Mouse (Mus musculus): Measurements from ENCODE around the gene Hspb9. TPM values are rescaled to one million over a fixed set of nuclear protein-coding genes. Genes with fewer than 3 reads are reported as not detected.
A peak's percentile ranks its signal among the peaks of the same experiment; 100 is the strongest.

The Hspb9 gene
- 0.47 TPM in 1 of 2 replicates, not detected in the other for polyA plus RNA-seq (2016; fragmentation: Nextera tagmentation; extraction: Ambion mirVana)

- WGBS = 5% methylated on average over 38 of the region's 38 CpGs
- Histone ChIP-seq H3K9ac (replicated peaks) (peak within 1 kb of the TSS; percentile 55), H3K27ac (peak within 1 kb of the TSS; percentile 66), H3K4me3 (replicated peaks) (peak within 1 kb of the TSS; percentile 97), H3K27me3 (no peaks in the 10 kb centered on the region), H3K9me3 (no peaks in the 10 kb centered on the region), H3K4me2 (peak within 1 kb of the TSS; percentile 66), H3K4me1 (replicated peaks) (peaks cover 35% of the 10 kb centered on the region), H3K36me3 (peaks cover 59% of the 10 kb centered on the region)
- ATAC-seq (ENCODE audit: insufficient number of reproducible peaks, insufficient read depth, low FRiP score, low TSS enrichment, low read depth) = no peak
These were observed at the start of gene Hspb9 for GRCm38 (mm10) chr11:100713735-100714533. Hspb9 (plus strand) TSS chr11:100713850.

GRCm38 (mm10) chr11:100671049-100671448 is 42.6 kb upstream of the Hspb9 start:
- H3K36me3 ChIP-seq = no peaks in the 10 kb centered on the region
- H3K27me3 ChIP-seq = peaks cover 28% of the 10 kb centered on the region
- 78% methylated on average over 1 of the region's 1 CpGs for WGBS
- no peak for ATAC-seq (ENCODE audit: insufficient number of reproducible peaks, insufficient read depth, low FRiP score, low TSS enrichment, low read depth)
- no peak overlapping the region for H3K9ac ChIP-seq (replicated peaks)
- H3K4me1 ChIP-seq (replicated peaks) = peaks cover 20% of the 10 kb centered on the region
- no peak overlapping the region for H3K4me2 ChIP-seq
- no peak overlapping the region for H3K4me3 ChIP-seq (replicated peaks)
- no peak overlapping the region for H3K27ac ChIP-seq
- 0 out of 2 replicates have a peak, but pooled peaks cover 3% of the 10 kb centered on the region for H3K9me3 ChIP-seq

- H3K4me3 ChIP-seq (replicated peaks) = no peak overlapping the region
- no peaks in the 10 kb centered on the region for H3K36me3 ChIP-seq
- no peak overlapping the region for H3K27ac ChIP-seq
- 0 out of 2 replicates have a peak, but pooled peaks cover 3% of the 10 kb centered on the region for H3K9me3 ChIP-seq
- no peak overlapping the region for H3K4me2 ChIP-seq
- peaks cover 20% of the 10 kb centered on the region for H3K4me1 ChIP-seq (replicated peaks)
- ATAC-seq (ENCODE audit: insufficient number of reproducible peaks, insufficient read depth, low FRiP score, low TSS enrichment, low read depth) = no peak
- H3K27me3 ChIP-seq = peaks cover 28% of the 10 kb centered on the region
- H3K9ac ChIP-seq (replicated peaks) = no peak overlapping the region
- WGBS = 75% methylated on average over 2 of the region's 2 CpGs
These were observed 41.7 kb upstream of the Hspb9 start for GRCm38 (mm10) chr11:100671956-100672355.

DNA sequence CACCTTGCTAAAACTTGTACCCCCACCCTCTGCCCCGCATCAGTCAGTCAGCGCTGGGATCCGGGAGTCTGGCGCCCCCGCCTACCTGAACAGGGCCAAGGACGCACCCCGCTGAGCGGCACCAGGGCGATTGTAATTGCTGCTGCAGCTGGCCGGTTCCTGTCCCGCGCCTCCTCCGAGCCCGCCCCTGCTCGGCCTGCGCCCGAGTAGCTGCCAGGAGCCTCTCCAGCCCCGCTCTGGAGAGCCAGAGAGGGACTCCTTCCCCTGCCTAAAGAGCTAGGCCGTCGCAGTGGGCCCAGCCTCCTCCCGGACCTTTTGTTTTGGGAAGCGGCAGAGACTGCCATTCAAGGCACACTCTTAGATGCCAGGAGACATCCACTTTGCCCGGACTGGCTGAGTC is 40.5 kb upstream of the Hspb9 start:
- Histone ChIP-seq H3K36me3 (no peaks in the 10 kb centered on the region), H3K4me3 (replicated peaks) (peak overlapping the region; percentile 20), H3K4me2 (peak overlapping the region; percentile 53), H3K4me1 (replicated peaks) (peaks cover 20% of the 10 kb centered on the region), H3K27me3 (peaks cover 28% of the 10 kb centered on the region), H3K9me3 (0 out of 2 replicates have a peak, but pooled peaks cover 3% of the 10 kb centered on the region), H3K27ac (no peak overlapping the region), H3K9ac (replicated peaks) (peak overlapping the region; percentile 57)
- ATAC-seq (ENCODE audit: insufficient number of reproducible peaks, insufficient read depth, low FRiP score, low TSS enrichment, low read depth) = peak; percentile 56; the same call in 1 of the 2 replicates
- WGBS = 4% methylated on average over 23 of the region's 23 CpGs

DNA sequence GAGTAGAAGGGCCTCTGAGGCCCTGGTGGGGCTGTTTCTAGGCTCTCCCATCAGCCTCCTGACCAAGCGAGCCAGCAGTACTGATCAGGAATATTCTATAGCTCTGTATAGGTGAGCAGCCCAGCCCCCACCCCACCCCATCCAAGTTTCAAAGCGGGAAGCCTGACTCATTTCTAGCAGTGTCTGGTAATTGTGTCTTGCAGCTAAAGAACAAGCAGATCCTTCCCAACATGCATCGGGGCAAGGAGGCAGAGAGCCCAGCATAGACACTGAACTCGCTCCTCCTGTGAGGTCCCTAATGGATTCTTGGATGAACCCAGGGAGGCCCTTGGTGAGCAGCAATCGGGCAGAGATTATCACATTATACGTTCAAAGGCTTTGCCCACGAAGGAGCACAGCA is 35.8 kb upstream of the Hspb9 start:
- no peaks in the 10 kb centered on the region for H3K9me3 ChIP-seq
- ATAC-seq (ENCODE audit: insufficient number of reproducible peaks, insufficient read depth, low FRiP score, low TSS enrichment, low read depth) = no peak

DNA sequence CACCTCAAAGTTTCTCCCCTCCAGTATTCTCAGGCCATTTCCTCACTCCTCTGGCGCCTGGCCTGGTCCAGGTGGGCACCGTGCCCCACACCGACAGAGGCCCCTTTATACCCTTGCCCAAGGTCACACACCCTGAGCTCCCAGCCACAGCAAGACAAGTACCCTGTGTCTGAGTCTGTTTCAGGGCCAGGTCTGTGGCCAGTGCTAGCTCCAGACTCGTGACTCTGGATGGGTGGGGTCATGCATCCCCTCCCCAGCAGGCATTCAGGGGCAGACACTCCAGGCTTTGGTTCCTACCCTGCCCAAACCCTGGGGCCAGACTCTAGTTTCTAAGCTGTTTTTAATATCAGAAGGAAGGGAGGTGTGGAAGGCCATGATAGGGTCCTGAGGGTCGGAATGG is 31.8 kb upstream of the Hspb9 start:
- Histone ChIP-seq H3K4me2 (no peak overlapping the region), H3K36me3 (no peaks in the 10 kb centered on the region), H3K9ac (replicated peaks) (no peak overlapping the region), H3K9me3 (no peaks in the 10 kb centered on the region), H3K27me3 (peaks cover 5% of the 10 kb centered on the region; the same call in 1 of the 2 replicates), H3K27ac (no peak overlapping the region), H3K4me3 (replicated peaks) (no peak overlapping the region), H3K4me1 (replicated peaks) (no peaks in the 10 kb centered on the region)
- 79% methylated on average over 5 of the region's 5 CpGs for WGBS
- ATAC-seq (ENCODE audit: insufficient number of reproducible peaks, insufficient read depth, low FRiP score, low TSS enrichment, low read depth) = no peak

More for the DNA sequence above, 35.8 kb upstream of the Hspb9 start:
- Histone ChIP-seq H3K27ac (no peak overlapping the region), H3K4me1 (replicated peaks) (peaks cover 12% of the 10 kb centered on the region), H3K27me3 (peaks cover 19% of the 10 kb centered on the region; the same call in 1 of the 2 replicates), H3K4me3 (replicated peaks) (no peak overlapping the region), H3K4me2 (no peak overlapping the region), H3K9ac (replicated peaks) (no peak overlapping the region), H3K36me3 (no peaks in the 10 kb centered on the region)
- 48% methylated on average over 7 of the region's 7 CpGs for WGBS

DNA sequence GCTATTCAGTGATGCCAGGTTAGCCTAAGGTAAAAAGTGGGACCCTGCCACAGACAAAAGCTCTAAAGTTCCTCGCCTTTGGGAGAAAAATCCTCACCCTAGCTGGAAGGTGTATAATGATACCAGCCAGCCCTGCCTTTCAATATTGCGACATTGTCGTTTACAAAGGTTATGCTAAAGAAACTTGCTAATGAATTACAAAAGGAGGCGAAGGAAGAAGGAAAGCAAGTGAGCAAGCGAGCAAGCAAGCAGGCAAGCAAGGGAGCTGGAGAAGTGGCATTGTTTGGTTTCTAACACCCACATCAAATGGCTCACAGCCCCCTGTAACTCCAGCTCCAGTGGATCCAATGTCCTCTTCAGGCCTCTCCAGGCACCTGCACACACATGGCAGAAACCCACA is 31.1 kb upstream of the Hspb9 start:
- WGBS = 69% methylated on average over 5 of the region's 5 CpGs

DNA sequence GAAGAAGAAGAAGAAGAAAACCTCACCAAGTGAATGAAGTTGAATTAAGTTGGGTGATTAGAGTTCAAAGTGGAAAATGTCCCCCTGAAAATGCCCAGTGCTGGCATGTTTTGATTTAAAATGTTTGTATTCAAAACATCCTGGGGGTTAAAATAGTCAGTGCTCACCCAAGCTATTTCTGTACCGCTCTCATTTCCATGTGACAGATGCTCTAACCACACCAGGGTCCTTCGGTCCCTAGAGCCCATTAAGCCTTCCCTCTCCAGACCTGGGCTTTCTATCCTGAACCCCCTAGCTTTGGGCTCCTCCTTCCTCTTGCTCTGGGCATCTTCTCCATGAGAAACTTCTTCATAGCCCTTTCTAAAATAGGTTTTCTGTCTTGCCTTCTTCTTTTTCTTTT is 29.6 kb upstream of the Hspb9 start:
- no peak for ATAC-seq (ENCODE audit: insufficient number of reproducible peaks, insufficient read depth, low FRiP score, low TSS enrichment, low read depth)
- no peaks in the 10 kb centered on the region for H3K4me1 ChIP-seq (replicated peaks)
- H3K27ac ChIP-seq = no peak overlapping the region
- H3K9ac ChIP-seq (replicated peaks) = no peak overlapping the region
- H3K9me3 ChIP-seq = no peaks in the 10 kb centered on the region
- H3K4me3 ChIP-seq (replicated peaks) = no peak overlapping the region
- no peak overlapping the region for H3K4me2 ChIP-seq
- 0 out of 2 replicates have a peak, but pooled peaks cover 5% of the 10 kb centered on the region for H3K27me3 ChIP-seq
- 79% methylated on average over 2 of the region's 2 CpGs for whole genome bisulfite sequencing
- H3K36me3 ChIP-seq = no peaks in the 10 kb centered on the region

More for the DNA sequence above, 31.1 kb upstream of the Hspb9 start:
- no peak for ATAC-seq (ENCODE audit: insufficient number of reproducible peaks, insufficient read depth, low FRiP score, low TSS enrichment, low read depth)
- H3K4me2 ChIP-seq = no peak overlapping the region
- no peak overlapping the region for H3K4me3 ChIP-seq (replicated peaks)
- no peak overlapping the region for H3K9ac ChIP-seq (replicated peaks)
- H3K9me3 ChIP-seq = no peaks in the 10 kb centered on the region
- H3K36me3 ChIP-seq = no peaks in the 10 kb centered on the region
- H3K4me1 ChIP-seq (replicated peaks) = no peaks in the 10 kb centered on the region
- no peak overlapping the region for H3K27ac ChIP-seq
- peaks cover 5% of the 10 kb centered on the region; the same call in 1 of the 2 replicates for H3K27me3 ChIP-seq

DNA sequence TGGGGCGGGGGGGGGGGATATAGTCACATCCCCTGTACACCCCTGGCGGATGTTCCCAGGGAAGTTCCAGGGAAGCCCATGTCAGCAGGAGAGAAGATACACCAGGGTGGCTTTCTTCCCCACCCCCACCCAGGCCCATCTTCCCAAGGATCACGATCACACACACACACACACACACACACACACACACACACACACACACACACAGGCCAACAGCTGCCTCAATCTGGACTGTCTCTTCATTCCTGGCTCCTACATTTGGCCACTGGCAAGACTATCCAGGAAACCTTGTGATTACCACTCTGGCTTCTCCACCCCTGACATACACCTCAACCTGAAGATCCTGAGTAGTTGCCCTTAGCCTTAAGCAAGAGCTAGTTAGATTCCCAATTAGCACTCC is 28.3 kb upstream of the Hspb9 start:
- Histone ChIP-seq H3K4me1 (replicated peaks) (no peaks in the 10 kb centered on the region), H3K4me2 (no peak overlapping the region), H3K27ac (no peak overlapping the region), H3K9me3 (no peaks in the 10 kb centered on the region), H3K27me3 (peaks cover 14% of the 10 kb centered on the region), H3K4me3 (replicated peaks) (no peak overlapping the region), H3K36me3 (no peaks in the 10 kb centered on the region), H3K9ac (replicated peaks) (no peak overlapping the region)
- no peak for ATAC-seq (ENCODE audit: insufficient number of reproducible peaks, insufficient read depth, low FRiP score, low TSS enrichment, low read depth)
- 100% methylated on average over 3 of the region's 3 CpGs for WGBS

GRCm38 (mm10) chr11:100687265-100687664 is 26.4 kb upstream of the Hspb9 start:
- Histone ChIP-seq H3K9me3 (no peaks in the 10 kb centered on the region), H3K4me1 (replicated peaks) (peaks cover 6% of the 10 kb centered on the region), H3K27me3 (peaks cover 28% of the 10 kb centered on the region), H3K27ac (no peak overlapping the region), H3K36me3 (no peaks in the 10 kb centered on the region), H3K4me2 (no peak overlapping the region), H3K4me3 (replicated peaks) (no peak overlapping the region), H3K9ac (replicated peaks) (no peak overlapping the region)
- no peak for ATAC-seq (ENCODE audit: insufficient number of reproducible peaks, insufficient read depth, low FRiP score, low TSS enrichment, low read depth)
- WGBS = 78% methylated on average over 7 of the region's 7 CpGs

- 80% methylated on average over 4 of the region's 4 CpGs for WGBS
- no peak for ATAC-seq (ENCODE audit: insufficient number of reproducible peaks, insufficient read depth, low FRiP score, low TSS enrichment, low read depth)
These were observed 25.2 kb upstream of the Hspb9 start for GRCm38 (mm10) chr11:100688443-100688842.

More at GRCm38 (mm10) chr11:100688443-100688842, 25.2 kb upstream of the Hspb9 start:
- no peak overlapping the region for H3K4me3 ChIP-seq (replicated peaks)
- no peaks in the 10 kb centered on the region for H3K36me3 ChIP-seq
- H3K4me1 ChIP-seq (replicated peaks) = peaks cover 14% of the 10 kb centered on the region
- no peaks in the 10 kb centered on the region for H3K9me3 ChIP-seq
- H3K27ac ChIP-seq = no peak overlapping the region
- H3K4me2 ChIP-seq = no peak overlapping the region
- peaks cover 39% of the 10 kb centered on the region for H3K27me3 ChIP-seq
- H3K9ac ChIP-seq (replicated peaks) = no peak overlapping the region

Measured in limb, embryonic 12.5 days (tissue).